Mouse (Mus musculus) bone marrow, adult 2 months (tissue): ENCODE results near the gene H2-M1. TPM values are rescaled to one million over a fixed set of nuclear protein-coding genes. Genes with fewer than 3 reads are reported as not detected.

Source experiments
- H3K27ac ChIP-seq: fragments of 200-500 bp; 2 replicates; pipeline ENCODE4 v1.5.1; 2012; ENCODE audit warnings: low read depth, mild to moderate bottlenecking, control low read depth, inconsistent platforms, low read length; ENCODE audit not compliant: control insufficient read depth, poor library complexity, insufficient read depth
- H3K4me1 ChIP-seq: fragments of 200-500 bp; 2 replicates; pipeline ENCODE4 v1.6.1; 2011; ENCODE audit warnings: low read length; ENCODE audit not compliant: control insufficient read depth, insufficient read depth
- H3K4me3 ChIP-seq: fragments of 200-500 bp; replicated peaks from 2 replicates; pipeline ENCODE3; 2011; ENCODE audit warnings: mild to moderate bottlenecking, low read depth, low read length, control low read depth; ENCODE audit not compliant: control insufficient read depth
- CTCF ChIP-seq: fragments of 200-500 bp; IDR thresholded peaks from 2 replicates; pipeline ENCODE4 v1.5.1; 2011; ENCODE audit warnings: low read length, control low read depth; ENCODE audit not compliant: control insufficient read depth, insufficient read depth
- POLR2A ChIP-seq: fragments of 200-500 bp; IDR thresholded peaks from 2 replicates; pipeline ENCODE4 v1.6.1; 2011; ENCODE audit warnings: low read depth, mild to moderate bottlenecking, control low read depth, low read length, borderline replicate concordance; ENCODE audit not compliant: control insufficient read depth
- WGBS: fragments of 180-500 bp; shearing (Covaris S2); methylation state at CpG from one replicate; pipeline ENCODE4 v1.1.7; 2018; 5-methylcytosine and 5-hydroxymethylcytosine counted together
- polyA plus RNA-seq: library from polyadenylated mRNA; stranded (reverse); fragments of >200 nt; gene quantifications from 2 replicates; pipeline ENCODE4 v1.2.4, GENCODE M21; 2011; ENCODE audit warnings: low replicate concordance; ENCODE audit not compliant: missing spikeins, insufficient read depth, insufficient read length

H2-M1 gene
- not detected in 2 replicates for polyA plus RNA-seq

GRCm38 (mm10) chr17:36672119-36672518, at the start of gene H2-M1:
Gene H2-M1 (minus strand): TSS chr17:36672219.
- no peak within 1 kb of the TSS for H3K4me3 ChIP-seq
- 58% methylated on average over 3 of the region's 3 CpGs for WGBS
- no peaks in the 10 kb centered on the region for H3K4me1 ChIP-seq
- H3K27ac ChIP-seq, result no peak within 1 kb of the TSS
- TF ChIP-seq POLR2A (no peak), CTCF (no peak)

GRCm38 (mm10) chr17:36697693-36698092, 25.7 kb upstream of the H2-M1 start:
- TF ChIP-seq POLR2A (no peak), CTCF (no peak)
- Histone ChIP-seq H3K4me1 (no peaks in the 10 kb centered on the region), H3K27ac (no peak overlapping the region), H3K4me3 (no peak overlapping the region)
- WGBS, result 23% methylated on average over 2 of the region's 2 CpGs

- no peak within 1 kb of the TSS for H3K4me3 ChIP-seq
- 84% methylated on average over 3 of the region's 3 CpGs for WGBS
- TF ChIP-seq CTCF (no peak), POLR2A (no peak)
- H3K27ac ChIP-seq, result no peak within 1 kb of the TSS
- no peaks in the 10 kb centered on the region for H3K4me1 ChIP-seq
These were observed 29.5 kb downstream of the H2-M1 start, which contains the start of gene H2-M9 for GRCm38 (mm10) chr17:36642566-36642965. Gene H2-M9 (minus strand): TSS chr17:36642666.

Other genes starting within 250 kb of the H2-M1 start
- not detected in 2 replicates for gene H2-M10.4, start 209.9 kb downstream of the H2-M1 start, polyA plus RNA-seq
- gene H2-M11, start 125.1 kb downstream of the H2-M1 start, polyA plus RNA-seq, result not detected in 2 replicates
- not detected in 2 replicates for gene H2-M9, start 29.6 kb downstream of the H2-M1 start, polyA plus RNA-seq
- not detected in 2 replicates for gene H2-M10.5, start 100.7 kb upstream of the H2-M1 start, polyA plus RNA-seq
- gene H2-M10.6, start 140.0 kb upstream of the H2-M1 start, polyA plus RNA-seq, result not detected in 2 replicates
- gene Trim26, start 164.9 kb upstream of the H2-M1 start, polyA plus RNA-seq, result 20.9 and 39.6 TPM in 2 replicates
- 1.6 TPM in 1 of 2 replicates, not detected in the other for gene Trim15, start 195.0 kb upstream of the H2-M1 start, polyA plus RNA-seq
- gene Trim10, start 197.4 kb upstream of the H2-M1 start, polyA plus RNA-seq, result 108 and 159 TPM in 2 replicates
- not detected in 2 replicates for gene Trim40, start 217.9 kb upstream of the H2-M1 start, polyA plus RNA-seq
- gene Trim31, start 225.9 kb upstream of the H2-M1 start, polyA plus RNA-seq, result not detected in 2 replicates